Mouse (Mus musculus): Measurements from ENCODE around the gene A630095N17Rik. TPM values are rescaled to one million over a fixed set of nuclear protein-coding genes. Genes with fewer than 3 reads are reported as not detected.

A630095N17Rik gene
- polyA plus RNA-seq, 1 experiment from 2014 or later: not detected

DNA sequence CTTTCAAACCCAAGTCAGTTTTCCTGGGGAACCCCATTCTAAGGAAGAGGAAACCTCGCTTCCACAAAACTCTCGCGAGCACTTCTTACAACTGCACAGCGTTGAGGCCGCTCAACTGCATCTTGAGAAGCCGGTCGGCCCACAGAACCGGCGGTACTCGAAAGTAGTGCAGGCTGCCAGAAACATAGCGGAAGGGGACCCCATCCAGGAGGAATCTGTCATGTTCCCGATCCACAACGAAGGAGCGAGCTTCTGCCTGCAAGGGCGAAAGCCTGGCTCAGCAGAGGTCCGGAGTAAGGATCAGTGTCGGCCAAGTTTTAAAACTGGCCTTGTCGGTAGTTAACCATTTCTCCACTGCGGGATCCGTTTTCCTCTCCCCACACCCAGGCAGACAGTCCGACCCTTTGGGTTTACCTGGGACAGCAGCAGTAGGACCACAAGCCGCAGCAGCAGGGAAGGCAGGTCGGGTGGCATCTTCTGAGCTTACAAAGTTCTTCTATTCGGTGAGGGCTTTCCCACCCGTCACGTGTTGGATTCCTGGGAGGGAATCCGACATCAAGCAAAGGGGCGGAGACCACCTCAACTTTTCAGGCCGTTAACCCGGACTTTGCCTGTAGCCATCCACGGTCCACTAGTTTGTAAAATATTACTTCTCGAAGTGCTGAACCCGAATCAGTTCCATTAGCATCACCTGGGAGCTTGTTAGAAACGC lies 22.8 kb downstream of the A630095N17Rik start:
- Histone ChIP-seq H3K4me3 (peak overlapping the region; percentile 37), H3K36me3 (peaks cover 24% of the 10 kb centered on the region), H3K27ac (replicated peaks) (no peak overlapping the region), H3K4me1 (peaks cover 41% of the 10 kb centered on the region), H3K9ac (replicated peaks) (peak overlapping the region; percentile 51), H3K9me3 (no peaks in the 10 kb centered on the region), H3K4me2 (replicated peaks) (peak overlapping the region; percentile 98), H3K27me3 (peaks cover 12% of the 10 kb centered on the region)
- WGBS: 14% methylated on average over 34 of the region's 34 CpGs
- ATAC-seq (ENCODE audit: low FRiP score, low read depth): no peak

DNA sequence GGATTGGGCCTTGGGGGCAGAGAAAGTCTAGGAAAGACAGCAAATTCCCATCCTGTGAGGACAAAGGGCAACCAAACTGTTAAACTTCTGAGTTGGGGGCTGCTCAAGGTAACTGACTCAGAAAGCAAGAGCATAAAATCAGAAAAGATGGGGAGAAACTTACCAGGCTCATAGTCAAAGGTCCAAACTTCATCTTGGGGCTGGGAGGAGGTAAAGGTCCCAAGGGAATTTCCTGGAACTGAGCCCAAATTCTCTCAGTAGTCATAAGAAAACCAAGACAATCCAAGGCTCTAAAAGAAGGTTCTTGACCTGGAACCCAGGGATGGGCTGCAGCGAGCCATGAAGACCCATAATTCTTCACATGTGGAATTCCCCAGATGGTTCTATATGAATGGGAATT lies 30.7 kb downstream of the A630095N17Rik start:
- Histone ChIP-seq H3K9me3 (no peaks in the 10 kb centered on the region), H3K4me2 (replicated peaks) (no peak overlapping the region), H3K4me1 (no peaks in the 10 kb centered on the region), H3K27ac (replicated peaks) (no peak overlapping the region), H3K4me3 (no peak overlapping the region), H3K9ac (replicated peaks) (no peak overlapping the region), H3K36me3 (peaks cover 42% of the 10 kb centered on the region), H3K27me3 (no peaks in the 10 kb centered on the region)
- WGBS: 91% methylated on average over 1 of the region's 1 CpGs
- ATAC-seq (ENCODE audit: low FRiP score, low read depth): no peak

DNA sequence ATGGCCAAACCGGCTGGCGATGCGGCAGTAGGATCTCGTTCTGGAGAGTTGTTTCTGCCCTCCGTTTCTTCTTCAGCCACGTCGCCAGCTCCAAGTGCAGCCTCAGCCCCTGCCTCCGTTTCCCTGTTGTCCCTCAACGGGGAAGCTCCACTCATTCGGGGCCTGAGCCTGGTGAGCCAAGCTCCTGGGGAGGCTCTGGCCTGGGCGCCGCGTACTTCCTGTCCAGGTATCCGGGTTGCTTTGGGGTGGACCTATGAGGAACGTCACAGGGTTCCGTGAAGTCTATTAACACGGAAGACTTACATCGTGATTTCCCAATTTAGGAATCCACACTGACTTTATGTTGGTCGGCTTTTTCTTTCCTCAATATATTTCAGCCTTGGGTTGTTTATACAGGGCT lies 39.5 kb downstream of the A630095N17Rik start:
- peak overlapping the region; percentile 87 for H3K27ac ChIP-seq (replicated peaks)
- H3K4me1 ChIP-seq: peaks cover 24% of the 10 kb centered on the region
- peak overlapping the region; percentile 81 for H3K9ac ChIP-seq (replicated peaks)
- peaks cover 30% of the 10 kb centered on the region for H3K36me3 ChIP-seq
- no peak for ATAC-seq (ENCODE audit: low FRiP score, low read depth)
- H3K27me3 ChIP-seq: no peaks in the 10 kb centered on the region
- under 1% methylated on average over 19 of the region's 19 CpGs for WGBS
- peak overlapping the region; percentile 68 for H3K4me3 ChIP-seq
- H3K9me3 ChIP-seq: no peaks in the 10 kb centered on the region
- peak overlapping the region; percentile 96 for H3K4me2 ChIP-seq (replicated peaks)

DNA sequence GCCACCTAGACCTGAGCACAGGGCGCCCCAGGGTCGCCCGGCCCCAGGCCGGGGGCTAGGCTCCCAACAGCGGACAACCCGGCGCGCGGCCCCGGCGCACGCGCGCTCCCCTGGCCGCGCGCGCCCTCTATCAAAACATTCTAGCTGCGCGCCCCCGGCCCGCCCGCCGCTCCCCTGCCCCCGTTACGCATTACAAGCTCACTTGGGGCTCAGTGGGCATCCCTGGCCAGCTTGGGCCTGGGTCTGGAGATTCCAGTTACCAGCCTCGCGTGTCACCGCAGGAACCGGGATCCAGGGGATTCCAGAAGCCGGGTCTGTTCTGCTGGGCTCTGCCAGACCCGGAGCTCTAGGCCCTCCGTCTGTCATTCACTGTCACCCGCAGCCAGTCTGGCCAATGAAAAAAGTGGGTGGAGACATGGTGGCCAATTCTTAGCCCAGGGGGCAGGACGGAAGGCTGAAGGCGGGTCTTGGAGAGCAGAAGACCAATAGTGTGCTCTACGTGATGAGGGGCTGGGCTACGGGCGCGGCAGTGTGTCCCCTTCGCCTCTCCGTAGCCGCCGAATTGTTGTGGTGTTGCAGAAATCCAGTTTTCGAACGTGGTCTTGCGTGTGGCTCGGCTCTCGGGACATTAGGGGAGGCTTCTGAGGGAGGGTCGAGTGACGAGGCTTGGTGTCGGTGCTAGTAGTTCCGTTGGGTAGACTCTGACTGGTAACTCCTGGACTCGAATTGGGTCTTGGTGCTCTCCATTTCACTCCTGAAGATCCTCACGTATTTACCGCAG lies 40.1 kb downstream of the A630095N17Rik start, which contains the start of the genes Ankzf1 and Atg9a:
Ankzf1 (plus strand) TSS at position 530 of the 781 bp plus-strand sequence.
Atg9a (minus strand) TSS at position 575 of the 781 bp plus-strand sequence.
- H3K9me3 ChIP-seq: no peaks in the 10 kb centered on the region
- peak within 1 kb of the TSS; percentile 87 for H3K27ac ChIP-seq (replicated peaks)
- peak; percentile 99 for ATAC-seq (ENCODE audit: low FRiP score, low read depth)
- peak within 1 kb of the TSS; percentile 83 for H3K9ac ChIP-seq (replicated peaks)
- no peaks in the 10 kb centered on the region for H3K27me3 ChIP-seq
- H3K36me3 ChIP-seq: peaks cover 29% of the 10 kb centered on the region
- peak within 1 kb of the TSS; percentile 68 for H3K4me3 ChIP-seq
- H3K4me1 ChIP-seq: peaks cover 24% of the 10 kb centered on the region
- under 1% methylated on average over 48 of the region's 56 CpGs for WGBS
- peak within 1 kb of the TSS; percentile 96 for H3K4me2 ChIP-seq (replicated peaks)

DNA sequence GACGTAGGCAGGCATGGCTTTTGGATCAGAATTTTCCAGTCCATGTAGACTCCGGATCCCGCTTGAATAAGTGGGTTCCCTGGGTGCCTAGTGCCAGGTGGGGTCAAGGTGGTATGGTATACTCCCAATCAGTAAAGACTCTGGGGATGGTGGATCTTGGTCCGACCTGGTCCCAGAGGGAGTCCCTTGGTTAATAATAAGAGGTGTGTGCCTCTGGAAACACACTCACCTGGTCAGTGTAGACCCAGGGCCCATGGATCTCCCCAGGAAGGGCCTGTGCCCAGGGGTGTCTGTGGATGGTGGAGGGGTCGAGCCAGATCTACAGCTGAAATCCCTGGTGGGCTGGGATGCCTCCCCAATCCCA lies 40.7 kb downstream of the A630095N17Rik start:
- H3K9me3 ChIP-seq: no peaks in the 10 kb centered on the region
- peak overlapping the region; percentile 83 for H3K9ac ChIP-seq (replicated peaks)
- H3K27me3 ChIP-seq: no peaks in the 10 kb centered on the region
- no peak for ATAC-seq (ENCODE audit: low FRiP score, low read depth)
- peak overlapping the region; percentile 96 for H3K4me2 ChIP-seq (replicated peaks)
- 41% methylated on average over 5 of the region's 5 CpGs for WGBS
- peak overlapping the region; percentile 87 for H3K27ac ChIP-seq (replicated peaks)
- H3K36me3 ChIP-seq: peaks cover 29% of the 10 kb centered on the region
- peaks cover 24% of the 10 kb centered on the region for H3K4me1 ChIP-seq
- peak overlapping the region; percentile 68 for H3K4me3 ChIP-seq

DNA sequence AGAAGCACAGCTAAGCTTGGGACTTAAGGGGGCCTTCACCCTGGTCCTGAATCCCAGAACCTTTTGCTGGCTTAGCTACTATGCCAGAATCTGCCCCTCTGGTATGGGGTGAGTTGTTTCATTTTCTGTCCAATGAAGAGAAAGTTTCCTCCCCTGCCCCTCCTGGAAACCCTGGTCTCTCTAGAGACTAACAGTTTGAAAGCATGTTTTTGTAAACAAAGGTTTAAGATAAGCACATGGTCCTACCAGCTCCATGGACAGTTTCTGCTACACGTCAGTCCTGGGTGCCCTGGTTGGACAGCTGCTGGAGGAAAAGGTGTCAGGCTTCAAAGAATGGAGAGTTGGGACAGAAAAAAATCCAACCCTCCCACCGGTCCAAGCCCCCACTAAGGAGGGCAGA lies 41.3 kb downstream of the A630095N17Rik start:
- Histone ChIP-seq H3K9ac (replicated peaks) (peak overlapping the region; percentile 31; the same call in 1 of the 2 replicates), H3K27ac (replicated peaks) (no peak overlapping the region), H3K27me3 (no peaks in the 10 kb centered on the region), H3K4me3 (no peak overlapping the region), H3K4me2 (replicated peaks) (peak overlapping the region; percentile 96), H3K4me1 (peaks cover 24% of the 10 kb centered on the region), H3K36me3 (peaks cover 29% of the 10 kb centered on the region), H3K9me3 (no peaks in the 10 kb centered on the region)
- 77% methylated on average over 2 of the region's 2 CpGs for WGBS
- no peak for ATAC-seq (ENCODE audit: low FRiP score, low read depth)

DNA sequence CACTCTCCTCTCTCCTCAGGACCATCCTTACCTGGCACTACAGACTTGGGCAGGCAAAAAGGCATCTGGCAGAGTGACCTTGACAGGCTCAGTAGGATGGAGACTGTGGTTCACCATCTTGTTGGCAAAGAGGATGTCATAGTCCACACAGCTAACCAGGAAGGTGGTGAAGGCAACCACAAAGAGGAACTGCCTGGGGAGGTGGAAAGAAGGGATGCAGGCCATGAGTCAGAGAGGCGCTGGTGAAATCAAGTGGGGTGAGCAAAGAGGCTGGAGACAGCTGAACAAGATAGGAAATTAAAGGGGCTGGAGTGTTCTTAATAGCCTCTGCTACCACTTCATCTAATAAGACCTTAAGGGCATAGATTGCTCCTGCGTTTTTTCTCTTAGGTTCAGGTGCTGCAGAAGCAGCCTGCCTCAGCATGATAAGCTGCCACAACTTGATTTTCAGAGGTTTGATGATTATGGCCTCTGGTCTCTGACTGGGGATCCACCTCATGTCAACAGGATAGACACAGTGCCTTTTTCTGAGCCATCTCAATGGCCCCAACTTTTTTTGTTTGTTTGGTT lies 43.9 kb downstream of the A630095N17Rik start:
- Histone ChIP-seq H3K9ac (replicated peaks) (no peak overlapping the region), H3K27me3 (no peaks in the 10 kb centered on the region), H3K4me2 (replicated peaks) (no peak overlapping the region), H3K4me3 (no peak overlapping the region), H3K36me3 (peaks cover 48% of the 10 kb centered on the region), H3K9me3 (no peaks in the 10 kb centered on the region), H3K4me1 (peaks cover 20% of the 10 kb centered on the region), H3K27ac (replicated peaks) (no peak overlapping the region)
- ATAC-seq (ENCODE audit: low FRiP score, low read depth): no peak
- WGBS: 91% methylated on average over 2 of the region's 2 CpGs

DNA sequence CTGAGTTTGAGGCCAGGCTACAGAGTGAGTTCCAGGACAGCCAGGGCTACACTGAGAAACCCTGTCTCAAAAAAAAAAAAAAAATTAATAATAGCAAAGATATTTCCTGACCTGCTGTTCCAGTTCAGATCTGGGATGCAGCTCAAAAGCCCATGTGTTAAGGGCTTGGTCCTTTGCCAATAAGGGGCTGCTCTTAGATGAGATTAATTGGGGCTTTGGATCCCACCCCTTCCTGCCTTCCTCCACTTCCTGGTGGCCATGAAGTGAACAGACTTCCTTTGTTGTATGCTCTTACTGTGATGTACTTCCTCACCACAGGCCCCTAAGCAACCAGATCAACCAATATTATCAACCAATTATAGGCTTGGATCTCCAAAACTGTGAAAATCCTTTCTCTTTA lies 44.8 kb downstream of the A630095N17Rik start:
- Histone ChIP-seq H3K36me3 (peaks cover 57% of the 10 kb centered on the region), H3K9me3 (no peaks in the 10 kb centered on the region), H3K27ac (replicated peaks) (no peak overlapping the region), H3K4me3 (no peak overlapping the region), H3K9ac (replicated peaks) (no peak overlapping the region), H3K4me1 (peaks cover 17% of the 10 kb centered on the region), H3K4me2 (replicated peaks) (no peak overlapping the region), H3K27me3 (no peaks in the 10 kb centered on the region)
- ATAC-seq (ENCODE audit: low FRiP score, low read depth): no peak

DNA sequence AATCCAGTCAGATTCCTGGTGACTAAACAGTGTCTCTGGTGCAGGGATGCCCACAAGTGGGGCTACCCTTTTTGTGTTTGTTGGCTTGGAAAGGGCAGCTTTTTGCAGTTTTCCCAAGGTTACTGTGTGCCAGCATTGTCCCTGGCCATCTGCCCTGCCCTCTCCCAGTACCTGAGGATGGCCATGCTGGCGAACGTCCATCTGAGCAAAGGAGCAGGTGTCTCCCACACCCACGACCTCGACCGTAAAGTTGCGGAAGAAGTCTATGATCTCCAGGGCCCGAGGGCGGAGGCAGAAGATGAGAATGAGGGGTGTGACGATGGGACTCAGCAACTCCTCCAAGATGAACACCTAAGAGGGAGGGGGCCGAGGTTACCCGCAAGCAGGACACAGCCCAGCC lies 46.4 kb downstream of the A630095N17Rik start:
- Histone ChIP-seq H3K4me3 (no peak overlapping the region), H3K27me3 (no peaks in the 10 kb centered on the region), H3K27ac (replicated peaks) (no peak overlapping the region), H3K36me3 (peaks cover 65% of the 10 kb centered on the region), H3K4me1 (0 out of 2 replicates have a peak, but pooled peaks cover 11% of the 10 kb centered on the region), H3K9me3 (no peaks in the 10 kb centered on the region), H3K4me2 (replicated peaks) (no peak overlapping the region), H3K9ac (replicated peaks) (no peak overlapping the region)
- ATAC-seq (ENCODE audit: low FRiP score, low read depth): no peak
- WGBS: 94% methylated on average over 11 of the region's 11 CpGs

DNA sequence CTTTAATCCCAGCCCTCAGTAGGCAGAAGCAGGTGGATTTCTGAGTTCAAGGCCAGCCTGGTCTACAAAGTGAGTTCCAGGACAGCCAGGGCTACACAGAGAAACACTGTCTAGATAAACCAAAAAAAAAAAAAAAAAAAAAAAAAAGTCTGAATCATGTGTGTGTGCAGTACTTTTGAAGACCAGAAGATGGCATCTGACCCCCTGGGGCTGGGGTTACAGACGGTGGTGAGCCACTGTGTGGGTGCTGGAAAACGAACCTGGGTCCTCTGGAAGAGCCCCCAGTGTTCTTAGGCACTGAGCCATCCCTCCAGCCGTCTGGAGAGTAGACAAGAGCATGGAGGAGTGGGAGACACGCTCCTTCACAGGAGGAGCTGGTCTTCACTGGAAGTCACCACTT lies 49.7 kb downstream of the A630095N17Rik start:
- Histone ChIP-seq H3K9ac (replicated peaks) (no peak overlapping the region), H3K27ac (replicated peaks) (no peak overlapping the region), H3K36me3 (peaks cover 57% of the 10 kb centered on the region), H3K4me3 (no peak overlapping the region), H3K4me2 (replicated peaks) (no peak overlapping the region), H3K27me3 (no peaks in the 10 kb centered on the region), H3K4me1 (peaks cover 23% of the 10 kb centered on the region), H3K9me3 (no peaks in the 10 kb centered on the region)
- WGBS: 75% methylated on average over 4 of the region's 4 CpGs
- no peak for ATAC-seq (ENCODE audit: low FRiP score, low read depth)

DNA sequence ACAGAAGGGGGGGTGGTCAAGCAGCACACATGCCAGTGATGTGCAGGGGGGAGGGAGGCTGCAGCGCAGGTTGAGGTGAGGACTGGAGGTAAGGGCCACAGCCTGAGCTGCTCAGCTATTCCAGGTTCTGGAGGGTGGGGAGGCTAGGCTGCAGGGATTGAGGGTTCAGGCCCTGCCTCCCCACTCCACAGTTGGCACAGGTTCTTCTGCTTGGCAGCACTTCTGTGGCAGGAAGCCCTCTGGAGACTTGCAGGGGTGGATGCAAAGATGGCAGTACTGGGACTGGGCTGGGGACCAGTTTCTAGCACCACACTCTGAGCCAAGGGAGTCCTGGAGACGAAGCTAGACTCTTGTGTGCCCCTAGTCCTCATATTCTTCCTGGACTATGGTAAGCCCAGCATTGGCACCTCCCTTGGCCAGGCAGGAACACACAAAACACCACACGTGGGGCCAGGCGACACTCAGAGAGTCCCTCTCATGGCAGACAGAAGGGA lies 50.5 kb downstream of the A630095N17Rik start:
- H3K4me3 ChIP-seq: no peak overlapping the region
- WGBS: 84% methylated on average over 4 of the region's 4 CpGs
- H3K9ac ChIP-seq (replicated peaks): no peak overlapping the region
- no peak overlapping the region for H3K4me2 ChIP-seq (replicated peaks)
- no peaks in the 10 kb centered on the region for H3K27me3 ChIP-seq
- H3K4me1 ChIP-seq: peaks cover 23% of the 10 kb centered on the region
- no peak for ATAC-seq (ENCODE audit: low FRiP score, low read depth)
- peaks cover 56% of the 10 kb centered on the region for H3K36me3 ChIP-seq
- H3K9me3 ChIP-seq: no peaks in the 10 kb centered on the region
- no peak overlapping the region for H3K27ac ChIP-seq (replicated peaks)

DNA sequence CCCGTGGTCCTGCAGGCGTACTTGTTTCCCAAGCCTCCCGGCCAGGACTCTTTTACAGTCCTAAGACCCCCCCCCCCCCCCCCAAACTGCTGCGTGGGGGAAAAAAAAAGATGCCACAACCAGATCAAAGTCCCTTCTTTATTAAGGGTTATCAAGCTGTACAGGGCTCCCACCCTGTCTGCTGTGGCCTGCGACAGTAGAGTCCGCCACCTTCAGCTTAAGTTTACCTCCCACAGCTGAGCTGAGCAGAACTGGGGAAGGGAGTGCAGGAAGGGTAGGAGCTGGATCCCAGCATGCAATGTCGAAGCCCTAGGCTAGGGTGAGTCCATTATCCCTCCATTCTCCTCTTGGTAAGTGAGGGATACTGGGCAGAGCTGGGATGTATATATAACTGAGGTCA lies 51.2 kb downstream of the A630095N17Rik start:
- Histone ChIP-seq H3K9me3 (no peaks in the 10 kb centered on the region), H3K27ac (replicated peaks) (no peak overlapping the region), H3K9ac (replicated peaks) (no peak overlapping the region), H3K4me3 (peak overlapping the region; percentile 61), H3K36me3 (peaks cover 54% of the 10 kb centered on the region), H3K27me3 (no peaks in the 10 kb centered on the region), H3K4me2 (replicated peaks) (peak overlapping the region; percentile 99), H3K4me1 (peaks cover 23% of the 10 kb centered on the region)
- WGBS: 49% methylated on average over 6 of the region's 7 CpGs
- ATAC-seq (ENCODE audit: low FRiP score, low read depth): peak; percentile 21; the same call in 1 of the 2 replicates
